Mouse (Mus musculus) hindlimb bud, embryonic 11.5 days (tissue): Measurements from ENCODE around the gene Kif27.
"Not testable (repeated sequence)": the region's sequence is repeated elsewhere in the genome, so short reads cannot be mapped to it uniquely, and the experiment has no call there.

ENCODE experiments used
- DNase-seq: peaks from one replicate; pipeline ENCODE4 v3.0.0-alpha.2; 2012; ENCODE audit warnings: low read depth, low spot score; ENCODE audit errors: extremely low spot score

Gene Kif27

DNA sequence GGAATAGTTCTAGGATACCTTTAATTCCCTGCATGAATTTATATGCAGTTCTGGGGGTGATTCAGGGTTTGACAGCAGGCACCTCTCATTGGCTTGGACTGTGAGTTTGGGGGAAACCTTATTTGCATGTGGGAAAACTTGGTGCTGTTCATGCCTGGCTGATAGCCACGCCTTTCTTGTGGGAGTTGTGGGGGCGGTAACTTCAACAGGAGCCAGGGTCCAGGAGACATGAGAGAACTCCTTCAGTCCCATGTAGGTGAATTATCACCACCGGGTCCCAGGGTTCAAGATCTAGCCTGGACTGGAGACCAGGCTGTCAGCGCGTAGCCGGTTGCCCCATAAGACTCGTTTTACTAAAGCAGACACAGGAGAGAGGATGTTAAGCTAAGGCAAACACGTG, 6.3 kb upstream of the Kif27 start:
- DNase-seq: not testable (repeated sequence)

DNA sequence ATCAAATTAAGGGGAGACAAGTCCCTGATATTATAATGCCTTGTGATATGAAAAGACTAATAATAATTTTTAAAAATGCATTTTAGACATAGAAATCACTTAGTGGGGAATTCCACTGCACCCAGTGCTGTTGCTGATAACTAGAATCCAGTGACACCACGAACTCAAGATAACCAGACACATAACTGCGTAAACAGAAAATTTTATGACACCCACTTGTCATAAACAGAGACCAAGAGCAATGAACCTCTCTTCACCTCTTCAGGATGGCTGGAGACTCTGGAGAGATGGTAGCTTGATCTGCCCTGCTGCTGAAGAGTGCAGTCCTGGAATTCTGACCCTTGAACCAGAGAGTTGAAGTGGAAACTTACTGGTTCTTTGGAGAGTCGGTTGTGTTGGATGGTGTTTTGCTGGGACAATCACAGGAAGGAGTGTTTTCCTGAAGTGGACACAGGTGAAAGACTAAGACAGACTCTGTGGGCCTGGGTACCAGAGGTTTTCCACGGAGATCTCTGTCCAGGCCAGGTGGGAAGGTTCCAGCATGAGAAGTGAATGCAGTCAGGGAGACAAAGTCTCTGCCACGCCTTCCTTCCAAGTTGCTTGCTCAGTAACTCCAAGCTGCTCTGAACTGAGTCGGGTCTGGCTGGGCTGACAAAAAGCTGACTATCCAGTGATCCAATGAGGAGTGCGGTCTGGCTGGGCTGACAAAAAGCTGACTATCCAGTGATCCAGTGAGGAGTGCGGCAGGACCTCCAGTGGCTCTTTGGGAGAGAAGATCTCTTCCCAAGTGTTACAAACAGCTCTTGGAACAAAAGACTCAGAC, 5.6 kb upstream of the Kif27 start:
- DNase-seq: no peak

DNA sequence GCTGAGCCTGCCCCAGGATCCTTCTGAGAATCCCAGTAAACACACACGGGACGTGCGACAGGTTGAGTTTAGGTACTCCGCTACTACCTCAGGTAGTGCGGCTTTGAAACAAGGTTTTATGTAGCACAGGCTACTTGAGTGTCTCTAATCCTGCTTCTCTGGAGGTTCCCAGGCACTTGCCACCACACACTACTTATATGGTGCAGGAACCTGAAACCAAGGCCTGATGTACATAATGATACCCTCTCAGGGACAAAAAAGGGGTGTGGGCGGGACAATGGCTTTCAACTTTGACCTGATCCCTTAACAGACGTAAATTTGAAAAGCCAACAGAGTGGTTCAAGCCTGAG, 357 bp upstream of the Kif27 start:
- no peak for DNase-seq

DNA sequence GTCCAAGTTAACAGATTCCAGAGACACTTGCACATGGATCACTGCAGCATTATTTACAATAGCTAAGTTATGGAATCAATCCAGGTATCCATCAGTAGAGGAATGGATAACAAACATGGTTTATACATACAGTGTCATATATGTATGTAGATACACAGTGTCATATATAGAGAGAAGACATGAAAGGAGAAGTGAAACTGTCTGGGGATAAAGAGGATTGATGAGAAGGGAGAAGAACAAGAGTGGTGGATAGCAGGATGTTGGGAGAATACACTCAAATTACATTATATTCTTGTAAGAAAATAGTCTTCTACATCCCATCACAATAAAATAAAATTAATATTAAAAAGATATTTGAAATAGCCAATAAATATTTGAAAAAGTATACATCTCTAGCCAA, 5.9 kb downstream of the Kif27 start:
- DNase-seq: no peak

DNA sequence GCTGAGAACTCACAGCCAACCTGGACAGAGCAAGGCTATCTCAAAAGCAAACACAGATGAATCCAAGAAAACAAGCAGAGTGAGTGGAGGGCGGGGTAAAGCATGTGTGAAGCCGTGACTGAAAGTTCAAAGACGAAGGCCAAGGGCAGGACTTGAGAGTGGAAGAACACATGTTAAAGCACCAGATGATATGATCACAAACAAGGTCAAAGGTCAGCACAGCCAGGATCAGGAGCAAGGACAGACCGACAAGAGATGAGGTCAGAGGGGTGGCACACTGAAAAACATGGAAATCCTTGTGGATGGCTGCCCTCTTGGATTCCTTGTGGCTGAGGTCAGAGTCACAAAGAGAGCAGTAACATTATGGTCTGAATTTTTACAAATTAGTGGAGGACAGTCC, 8.3 kb downstream of the Kif27 start:
- no peak for DNase-seq

DNA sequence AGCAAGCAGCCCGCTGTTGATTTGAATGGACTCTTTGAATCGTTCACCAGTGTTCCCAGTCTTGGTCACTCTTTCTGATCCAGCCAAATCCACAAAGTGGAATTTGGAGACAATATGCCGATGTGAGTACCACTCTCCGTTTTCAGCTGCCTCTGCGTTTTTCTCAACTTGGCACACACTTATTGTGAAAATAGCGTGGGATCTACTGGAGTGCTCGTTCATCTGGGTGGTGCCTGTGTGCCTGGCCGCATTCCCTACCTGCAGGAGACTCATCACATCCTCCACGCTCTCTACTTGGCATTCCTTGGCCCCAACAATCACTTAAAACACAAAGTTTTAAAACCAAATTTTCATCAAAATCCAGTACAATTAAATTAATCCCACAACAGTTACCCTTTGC, 14.4 kb downstream of the Kif27 start:
- no peak for DNase-seq

DNA sequence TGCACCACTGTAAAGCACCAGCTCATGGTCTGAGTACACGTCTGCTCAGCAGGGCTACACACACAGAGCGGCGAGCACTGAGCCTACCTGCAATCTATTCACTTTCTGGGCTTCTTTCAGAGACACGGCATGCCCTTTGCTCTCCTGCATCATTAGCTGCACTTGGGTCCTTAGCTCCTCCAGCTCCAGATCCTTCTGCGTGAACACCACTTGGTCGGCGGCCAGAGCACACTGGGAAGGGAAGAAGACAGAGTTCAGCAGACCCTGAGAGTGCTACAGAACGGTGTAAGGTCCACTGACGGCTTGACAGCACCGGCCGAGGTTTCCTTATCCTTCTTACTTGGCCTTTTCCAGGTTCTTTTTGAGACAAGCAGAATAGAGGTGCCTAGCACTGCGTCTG, 21.5 kb downstream of the Kif27 start:
- DNase-seq: no peak

DNA sequence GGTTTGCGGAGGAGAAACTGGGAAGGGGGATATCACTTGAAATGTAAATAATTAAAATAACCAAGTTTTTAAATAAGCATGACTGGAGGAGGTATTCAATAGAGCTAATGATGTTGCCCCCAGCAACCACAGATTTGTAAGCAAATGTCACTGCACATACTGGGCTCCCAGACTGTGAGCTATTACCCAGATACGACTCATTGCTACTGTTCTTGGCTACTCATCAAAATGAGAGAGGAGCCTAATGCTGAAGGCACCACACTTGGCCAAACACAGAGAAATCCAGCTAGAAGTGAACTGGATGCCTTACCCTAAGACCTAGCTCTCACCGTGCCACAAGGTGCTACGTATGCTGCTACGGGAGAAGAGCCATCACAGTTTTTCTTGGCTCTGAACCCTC, 24.8 kb downstream of the Kif27 start:
- no peak for DNase-seq

DNA sequence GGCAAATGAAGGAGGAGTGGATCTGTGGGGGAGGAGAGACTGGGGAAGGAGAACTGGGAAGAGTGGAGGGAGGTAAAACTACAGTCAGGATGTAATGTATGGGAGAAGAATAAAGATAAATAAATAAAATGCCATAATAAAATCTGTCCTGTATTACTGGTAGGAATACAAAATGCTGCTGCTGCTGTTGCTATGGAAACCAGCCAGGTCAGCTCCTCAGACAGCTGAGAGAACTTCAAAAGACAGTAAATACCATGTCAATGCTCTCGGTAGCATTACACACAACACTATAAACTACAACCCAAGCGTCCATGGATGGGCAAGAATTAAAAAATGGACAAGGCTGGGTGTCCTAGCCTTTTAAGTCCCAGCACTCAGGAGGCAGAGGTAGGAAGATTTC, 41.2 kb downstream of the Kif27 start:
- no peak for DNase-seq

DNA sequence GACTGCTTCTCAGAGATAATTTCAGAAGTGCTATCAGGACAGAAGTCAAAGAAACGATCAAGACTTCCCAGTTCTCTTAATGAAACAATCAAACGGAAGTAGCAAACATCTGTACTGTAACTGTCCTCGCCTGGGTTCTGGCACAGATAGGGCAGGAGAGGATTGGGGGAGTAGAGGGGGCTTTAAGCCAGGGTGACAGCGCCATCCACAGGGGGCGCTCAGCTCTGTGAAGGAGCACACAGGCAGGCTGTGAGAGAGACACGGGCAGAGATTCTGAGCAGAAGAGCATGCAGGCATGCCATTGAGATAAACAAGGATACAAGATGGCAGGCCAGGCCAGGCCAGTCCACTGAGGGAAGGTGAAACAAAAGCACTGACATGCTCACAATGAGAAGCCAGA, 43.9 kb downstream of the Kif27 start:
- no peak for DNase-seq

DNA sequence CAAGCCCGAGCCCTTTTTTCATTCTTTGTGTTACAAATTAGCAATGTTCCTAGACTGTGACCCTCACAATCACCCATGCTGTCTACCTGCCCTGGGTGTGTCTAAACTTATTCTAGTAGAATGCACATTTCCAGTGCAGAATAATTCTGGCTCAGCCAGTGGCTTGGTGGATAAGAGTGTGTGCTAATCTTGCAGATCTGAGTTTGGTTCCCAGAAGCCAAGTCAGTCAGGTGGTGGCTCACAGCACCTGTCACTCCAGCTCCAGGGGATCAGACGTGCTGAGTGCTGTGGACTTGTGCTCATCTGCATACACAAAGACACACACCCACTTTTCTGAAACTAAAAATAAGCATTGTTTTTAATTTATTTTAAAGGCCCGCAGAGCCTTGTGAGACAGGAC, 45.2 kb downstream of the Kif27 start:
- no peak for DNase-seq

DNA sequence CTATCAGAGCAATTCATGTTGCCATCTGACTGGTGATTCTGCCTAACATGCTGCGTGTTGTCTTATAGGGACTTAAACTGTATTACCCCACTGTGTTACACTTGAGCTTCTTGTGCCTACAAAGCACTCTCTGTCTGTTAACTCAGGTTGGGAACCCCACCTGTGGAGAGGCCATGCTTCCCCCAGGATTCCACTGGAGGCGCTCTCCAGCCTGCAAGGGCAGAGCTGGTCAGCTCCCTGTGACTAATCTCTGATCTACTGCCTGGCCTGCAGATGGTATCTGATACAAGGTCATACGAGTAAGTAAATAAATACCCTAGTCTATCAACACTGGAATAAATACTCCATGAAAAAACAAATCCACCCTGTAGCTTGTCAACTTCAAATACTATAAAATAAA, 47.6 kb downstream of the Kif27 start:
- no peak for DNase-seq

DNA sequence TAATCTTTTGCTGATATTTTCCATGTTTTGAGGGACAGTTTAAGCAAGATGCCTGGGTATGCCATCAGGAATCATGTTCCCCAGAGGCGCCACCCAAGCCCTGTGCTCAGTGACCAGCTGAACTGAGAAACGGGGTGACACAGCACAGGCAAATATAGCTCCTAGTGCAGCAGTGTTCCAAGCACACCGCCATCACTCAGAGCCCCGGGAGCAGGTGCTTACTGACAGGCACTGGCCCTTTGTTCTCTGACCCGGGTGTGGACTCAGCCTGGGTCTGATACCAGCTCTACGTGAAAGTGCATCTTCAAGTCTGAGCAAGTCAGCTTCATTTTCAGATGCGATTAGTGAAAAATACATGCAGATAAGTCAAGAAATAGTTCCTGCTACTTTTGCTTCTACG, 49.4 kb downstream of the Kif27 start:
- DNase-seq: no peak

DNA sequence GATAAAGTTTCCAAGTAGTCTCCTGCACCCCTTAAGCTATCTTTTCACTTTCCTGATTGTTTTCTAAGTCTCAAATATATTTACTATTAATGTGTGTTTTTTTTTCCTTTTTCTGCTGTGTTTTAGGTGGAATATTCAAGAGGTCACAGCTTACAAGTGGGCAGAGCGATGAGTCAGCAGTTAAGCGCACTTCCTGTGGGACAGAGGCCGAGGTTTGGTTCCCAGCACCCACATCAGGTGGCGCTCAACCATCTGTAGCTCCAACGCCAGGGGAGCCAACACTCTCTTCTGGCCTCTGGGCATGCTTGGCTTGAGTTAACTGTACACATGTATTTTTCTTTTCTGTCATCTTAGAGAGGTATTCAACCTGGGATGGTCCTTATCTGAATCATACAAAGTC, 51.5 kb downstream of the Kif27 start:
- DNase-seq: no peak

DNA sequence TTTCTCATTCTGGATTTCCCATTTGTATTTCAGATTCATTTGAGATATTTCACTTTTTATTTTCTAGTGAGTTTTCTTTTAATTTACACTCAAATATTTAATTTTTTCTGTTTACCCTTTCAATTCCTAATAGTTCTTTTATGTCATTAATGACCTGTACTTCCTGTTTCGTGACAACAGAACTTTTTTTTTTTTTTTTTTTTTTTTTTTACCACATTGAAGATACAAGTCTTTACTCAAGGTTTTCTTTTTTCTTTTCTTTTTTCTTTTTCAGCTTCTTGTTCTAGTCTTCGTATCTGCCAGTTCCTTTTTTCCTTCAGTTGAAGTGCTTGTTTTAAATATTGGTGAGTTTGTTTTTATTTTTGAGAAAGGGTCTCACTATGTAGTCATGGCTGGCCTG, 53.7 kb downstream of the Kif27 start:
- DNase-seq: no peak

DNA sequence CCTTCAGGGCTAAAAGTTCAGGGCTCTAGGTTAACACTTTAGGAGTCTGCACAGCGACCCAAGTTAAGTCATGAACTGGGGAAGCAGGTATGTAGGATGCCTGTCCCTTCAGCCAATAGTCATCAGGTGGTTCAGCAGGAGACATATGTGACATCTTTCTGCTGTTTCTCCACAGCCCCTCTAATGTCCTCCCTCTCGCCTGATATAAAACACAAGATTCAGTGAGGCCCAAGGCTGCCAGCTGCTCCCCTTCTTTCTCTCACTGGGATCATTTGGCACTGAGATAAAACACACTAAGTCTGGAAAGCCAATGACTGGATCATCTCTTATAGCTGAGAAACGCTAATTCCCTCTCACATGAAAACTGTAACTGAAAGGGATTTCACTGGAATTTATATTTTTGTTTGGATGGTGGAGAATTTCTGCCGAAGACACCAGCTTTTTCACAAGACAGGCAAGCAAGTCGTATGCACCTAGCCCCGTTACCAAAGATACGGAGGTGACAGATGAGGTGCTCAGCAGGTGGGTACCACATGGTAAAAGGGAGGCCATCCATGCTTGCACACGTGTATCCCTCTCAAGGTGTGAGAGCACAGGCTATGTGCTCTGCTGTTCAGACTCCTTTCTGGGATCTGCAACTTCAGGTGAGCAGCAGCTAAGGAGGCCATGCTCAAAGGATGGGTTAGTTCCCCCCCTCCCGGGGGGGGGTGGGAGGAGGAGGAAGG, 56.3 kb downstream of the Kif27 start:
- DNase-seq: no peak

DNA sequence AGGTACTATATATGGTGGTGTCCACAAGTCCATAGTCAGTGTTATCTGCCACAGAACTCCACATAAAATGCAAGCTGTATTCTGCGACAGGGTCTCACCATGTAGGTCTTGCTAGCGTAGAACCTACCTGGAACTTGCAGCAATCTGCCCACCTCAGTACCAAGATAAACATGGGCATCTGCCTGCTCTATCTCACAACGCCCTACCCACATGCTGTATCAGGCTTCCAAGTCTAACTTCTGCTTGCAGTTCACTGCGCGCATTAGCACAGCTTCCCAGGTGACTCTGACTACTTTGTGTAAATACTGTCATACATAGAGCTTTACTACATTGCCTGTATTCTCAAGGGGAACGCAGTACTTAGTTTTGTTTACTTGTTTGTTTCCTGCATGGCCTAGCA, 57.0 kb downstream of the Kif27 start:
- no peak for DNase-seq

DNA sequence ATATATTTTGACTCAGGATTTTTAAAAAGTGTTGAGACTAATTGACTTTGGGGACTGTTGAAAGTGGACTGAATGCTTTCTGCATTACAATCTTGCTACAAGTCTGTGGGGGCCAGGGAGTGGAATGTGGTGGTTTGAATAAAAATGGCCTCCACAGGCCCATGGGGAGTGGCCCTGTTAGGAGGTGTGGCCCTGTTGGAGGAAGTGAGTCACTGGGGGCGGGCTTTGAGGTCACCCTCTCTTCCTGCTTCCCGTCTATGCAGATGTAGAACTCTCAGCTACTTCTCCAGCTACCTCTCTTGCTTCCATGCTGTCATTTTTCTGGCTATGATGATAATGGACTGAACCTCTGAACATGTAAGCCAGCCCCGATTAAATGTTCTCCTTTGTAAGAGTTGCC, 60.2 kb downstream of the Kif27 start:
- no peak for DNase-seq

DNA sequence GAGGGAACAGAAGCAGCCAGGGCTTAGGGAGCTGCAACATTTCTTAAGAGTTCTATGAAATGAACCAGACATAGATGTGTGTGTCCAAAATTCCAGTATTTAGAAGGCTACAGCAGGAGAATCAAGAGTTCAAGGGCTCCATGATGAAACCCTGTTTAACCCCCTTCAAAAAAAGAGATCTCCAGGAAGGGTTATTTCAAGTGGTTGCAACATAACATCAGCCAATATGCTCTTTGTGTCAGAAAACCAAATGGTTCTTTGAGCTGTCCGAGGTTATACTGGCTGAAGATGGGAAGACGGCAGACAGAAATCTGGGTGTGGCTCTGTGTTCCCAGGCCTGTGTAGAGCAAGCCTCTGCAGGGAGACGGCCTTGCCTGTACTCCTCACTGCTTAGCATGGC, 63.3 kb downstream of the Kif27 start:
- DNase-seq: no peak

DNA sequence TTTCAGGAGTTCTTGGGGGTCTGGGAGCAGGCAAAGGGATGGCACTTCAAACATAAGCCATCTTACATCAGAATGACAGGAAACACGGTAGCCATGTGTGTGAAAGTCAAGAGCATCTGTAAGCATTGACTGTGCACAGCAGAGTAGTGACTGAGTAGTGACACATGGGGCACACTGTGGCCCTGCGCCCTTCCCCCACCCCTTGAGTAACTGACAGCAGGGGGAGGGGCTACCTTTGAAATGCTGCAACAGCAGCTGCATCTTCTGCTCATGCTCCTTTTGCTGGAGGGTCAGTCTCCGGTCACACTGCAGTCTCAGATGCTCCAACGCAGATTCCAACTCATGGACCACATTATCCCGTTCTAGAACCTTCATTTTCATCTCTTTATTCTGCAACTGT, 66.1 kb downstream of the Kif27 start:
- DNase-seq: no peak

DNA sequence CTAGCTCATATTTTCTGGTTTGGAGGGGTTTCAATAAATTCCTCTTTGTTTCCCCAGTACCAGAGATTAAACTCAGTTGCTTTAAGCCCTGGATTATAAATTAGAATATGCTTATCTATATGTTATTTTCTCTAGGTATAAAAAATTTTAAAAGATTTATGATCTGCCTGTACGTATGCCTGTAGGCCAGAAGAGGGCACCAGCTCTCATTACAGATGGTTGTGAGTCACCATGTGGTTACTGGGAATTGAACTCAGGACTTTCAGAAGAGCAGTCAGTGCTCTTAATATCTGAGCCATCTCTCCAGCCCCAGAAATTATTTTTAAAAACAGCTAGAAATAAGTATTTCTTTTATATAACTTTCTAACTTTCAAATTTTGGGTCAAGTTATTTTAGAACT, 69.6 kb downstream of the Kif27 start:
- DNase-seq: no peak

DNA sequence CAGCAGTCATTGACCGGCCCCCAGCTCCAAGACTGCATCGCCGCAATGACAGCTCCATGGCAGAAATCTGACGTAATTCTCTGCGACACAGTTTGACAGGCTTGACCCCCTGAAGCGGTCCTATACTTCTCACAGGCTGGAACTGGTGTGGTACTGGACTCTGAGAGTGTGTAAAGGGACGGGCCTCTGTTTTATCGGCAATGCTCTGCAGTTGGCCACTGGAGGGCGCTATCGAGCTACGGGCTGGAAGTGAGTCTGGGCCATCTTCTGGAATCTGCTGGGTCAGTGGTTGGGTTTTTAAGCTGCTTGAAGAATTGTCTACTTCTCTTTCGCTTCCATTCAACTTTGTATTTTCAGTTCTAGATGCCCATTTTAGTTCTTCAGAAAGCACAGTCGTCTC, 71.1 kb downstream of the Kif27 start:
- DNase-seq: peak; percentile 56

DNA sequence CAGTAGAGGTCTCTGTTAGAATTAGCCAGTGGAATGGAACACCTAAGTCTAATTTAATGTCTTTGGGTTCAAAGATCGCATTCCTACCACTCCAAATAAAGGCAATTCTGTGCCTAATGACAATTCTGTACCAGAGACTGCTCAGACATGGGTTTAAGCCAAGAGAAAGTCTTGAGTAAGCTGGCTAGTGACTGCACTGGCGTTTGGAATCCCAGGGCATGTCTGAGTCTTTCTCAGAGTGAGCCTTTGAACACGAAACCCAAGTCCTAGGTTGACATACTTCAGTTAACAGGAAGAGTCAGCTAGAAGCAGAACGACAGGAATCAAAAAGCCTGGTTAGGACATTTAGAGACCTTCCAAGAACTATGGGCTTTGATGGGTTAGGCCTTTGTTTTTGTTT, 75.5 kb downstream of the Kif27 start:
- no peak for DNase-seq
